Mouse (Mus musculus) heart, embryonic 12.5 days (tissue): ENCODE results near the gene Dnajc19. TPM values are rescaled to one million over a fixed set of nuclear protein-coding genes. Genes with fewer than 3 reads are reported as not detected.

Source experiments
- polyA plus RNA-seq: library from polyadenylated mRNA; unstranded; fragments of >200 nt; fragmentation: Nextera tagmentation; extraction: Ambion mirVana; gene quantifications from 2 replicates; pipeline ENCODE4 v1.2.1, GENCODE M21; 2016

Gene Dnajc19
- polyA plus RNA-seq, 1 experiment from 2014 or later: 128 TPM

Other genes starting within 250 kb of the Dnajc19 start
- 0.54 and 1.1 TPM in 2 replicates for gene Ccdc39, start 237.0 kb downstream of the Dnajc19 start, polyA plus RNA-seq
- 76.1 and 79.7 TPM in 2 replicates for gene Fxr1, start 61.4 kb downstream of the Dnajc19 start, polyA plus RNA-seq